Mouse (Mus musculus): ENCODE results near the gene Nsun2.

- TF ChIP-seq CTCF (IDR thresholded peaks at IDR 0.05; ENCODE audit: insufficient read depth, low read length) = no peak
- no peak for TF ChIP-seq POLR2A (IDR thresholded peaks at IDR 0.05; ENCODE audit: borderline replicate concordance, extremely low read depth, low read depth, low read length)
These were observed 7.7 kb downstream of the Nsun2 start for GRCm38 (mm10) chr13:69541209-69541608.

Data from lung, adult 2 months (tissue).